Mouse (Mus musculus) testis, adult 2 months (tissue): ENCODE results near the gene Nxph4.

ENCODE experiments used
- CTCF ChIP-seq: fragments of 200-500 bp; IDR thresholded peaks from 2 replicates; pipeline ENCODE4 v1.5.1; 2012; ENCODE audit warnings: low read depth, mild to moderate bottlenecking, inconsistent platforms, low read length, moderate library complexity; ENCODE audit not compliant: control insufficient read depth, insufficient read depth, insufficient replicate concordance
- POLR2A ChIP-seq: fragments of 200-500 bp; IDR thresholded peaks from 2 replicates; pipeline ENCODE4 v1.6.1; 2012; ENCODE audit warnings: low read depth, mild to moderate bottlenecking, inconsistent platforms, low read length, moderate library complexity; ENCODE audit not compliant: control insufficient read depth

DNA sequence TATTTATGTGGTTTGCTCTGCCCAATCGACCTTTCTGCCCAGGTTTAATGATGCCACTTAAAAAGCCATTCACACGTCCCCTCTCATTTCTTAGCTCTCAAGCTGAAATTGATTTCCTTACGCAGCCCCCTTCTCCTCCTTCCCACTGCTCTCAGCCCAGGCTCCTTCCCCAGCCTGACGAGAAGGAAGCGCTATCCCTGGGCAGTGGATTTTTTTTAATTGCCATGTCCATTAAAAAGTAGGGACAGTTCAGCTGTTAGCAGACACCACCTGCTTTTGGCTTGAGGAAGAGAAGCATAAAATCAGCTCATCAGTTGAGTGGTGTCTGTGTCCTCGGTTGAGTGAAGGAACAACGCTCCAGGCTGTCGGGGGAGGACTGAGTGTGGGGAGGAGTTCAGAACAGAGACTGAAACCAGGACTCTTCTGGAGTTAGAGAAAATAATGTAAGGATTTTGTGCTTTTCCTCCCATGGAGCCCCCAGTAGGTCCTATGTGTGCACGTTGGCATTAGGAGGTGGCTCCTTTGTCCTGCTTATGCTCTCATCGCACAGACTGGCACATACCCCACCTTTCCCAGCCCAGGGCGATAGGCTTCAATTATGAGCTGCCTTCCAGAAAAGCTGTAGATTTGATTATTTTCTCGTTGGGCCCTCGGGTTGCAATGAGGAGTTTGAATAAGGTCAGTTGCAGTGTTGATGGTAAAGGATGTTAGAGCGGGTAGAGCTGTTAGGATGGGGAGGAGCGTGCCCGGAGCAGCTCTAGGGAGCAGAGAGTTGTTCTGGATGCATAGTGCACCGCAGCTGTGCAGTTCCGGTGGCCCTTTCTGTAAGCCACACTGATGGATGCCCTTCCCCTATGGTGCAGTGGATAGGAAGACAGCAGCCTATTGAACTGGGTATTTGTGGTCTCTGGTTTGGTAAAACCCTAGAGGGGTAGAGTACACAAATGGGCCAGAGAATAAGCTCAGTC lies 43.9 kb downstream of the Nxph4 start:
- no peak for TF ChIP-seq CTCF
- TF ChIP-seq POLR2A, result no peak
